Mouse (Mus musculus): Measurements from ENCODE around the gene Rps27a. TPM values are rescaled to one million over a fixed set of nuclear protein-coding genes. Genes with fewer than 3 reads are reported as not detected.

The Rps27a gene
- polyA plus RNA-seq, 1 experiment from 2014 or later = 974 TPM

DNA sequence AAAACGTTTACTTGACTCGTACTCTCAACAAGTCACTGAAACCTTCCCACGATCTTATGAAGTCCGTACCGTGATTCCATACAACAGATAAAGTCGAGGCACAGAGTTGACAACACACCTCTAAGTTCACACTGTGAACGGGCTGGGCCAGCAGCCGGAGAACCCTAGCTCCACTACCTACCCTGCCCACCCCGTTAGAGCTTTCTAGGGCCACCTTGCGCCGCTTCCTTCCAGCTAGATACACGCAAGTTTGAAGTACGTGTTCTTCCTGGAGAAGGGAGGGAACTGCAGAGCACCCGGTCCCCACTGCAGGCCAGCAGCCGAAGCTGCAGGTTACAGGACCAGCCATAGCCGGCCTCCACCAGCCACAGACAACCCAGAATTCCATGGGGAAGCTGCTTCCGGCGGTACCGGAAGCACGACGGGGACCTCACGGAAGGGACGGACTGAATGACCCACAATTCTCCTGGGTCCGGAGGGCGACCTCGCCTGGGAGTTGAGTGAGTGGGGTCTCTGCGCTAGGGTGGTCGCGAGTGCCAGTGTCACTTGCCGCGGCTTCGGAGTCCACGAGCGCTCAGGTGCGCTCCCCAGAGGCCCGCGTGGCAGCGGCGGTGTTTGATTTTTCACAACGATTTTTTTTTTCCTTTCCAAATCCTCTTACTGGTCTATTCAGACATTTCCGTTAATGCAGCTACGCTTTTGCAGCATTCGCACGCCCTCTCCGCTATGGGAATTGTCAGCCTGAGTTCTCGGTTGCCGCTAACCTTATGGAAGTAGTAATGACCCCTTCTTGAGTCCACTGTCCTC, 21.7 kb downstream of the Rps27a start, which contains the start of gene Mtif2:
TSS of gene Mtif2 (plus strand) at position 421 of the 807 bp plus-strand sequence.
- peaks cover 4% of the 10 kb centered on the region; the same call in 1 of the 2 replicates for H3K36me3 ChIP-seq (ENCODE audit: control insufficient read depth, insufficient read depth, low read length)
- ATAC-seq (ENCODE audit: low FRiP score) (peak; percentile 98), DNase-seq (ENCODE audit: low spot score, missing footprints) (peak; percentile 98)
- peak within 1 kb of the TSS; percentile 87 for H3K9ac ChIP-seq (ENCODE audit: low read length)
- H3K9me3 ChIP-seq (ENCODE audit: control insufficient read depth, low read length) = no peaks in the 10 kb centered on the region
- H3K27me3 ChIP-seq (ENCODE audit: control insufficient read depth, insufficient read depth, low read length) = no peaks in the 10 kb centered on the region
- H3K4me2 ChIP-seq = peak within 1 kb of the TSS; percentile 70
- H3K4me3 ChIP-seq (ENCODE audit: low read depth, low read length) = peak within 1 kb of the TSS; percentile 71
- H3K4me1 ChIP-seq (ENCODE audit: control insufficient read depth, insufficient read depth, low read length) = no peaks in the 10 kb centered on the region
- peak within 1 kb of the TSS; percentile 40 for H3K27ac ChIP-seq (ENCODE audit: low read depth, low read length)
- 3% methylated on average over 47 of the region's 47 CpGs for WGBS

DNA sequence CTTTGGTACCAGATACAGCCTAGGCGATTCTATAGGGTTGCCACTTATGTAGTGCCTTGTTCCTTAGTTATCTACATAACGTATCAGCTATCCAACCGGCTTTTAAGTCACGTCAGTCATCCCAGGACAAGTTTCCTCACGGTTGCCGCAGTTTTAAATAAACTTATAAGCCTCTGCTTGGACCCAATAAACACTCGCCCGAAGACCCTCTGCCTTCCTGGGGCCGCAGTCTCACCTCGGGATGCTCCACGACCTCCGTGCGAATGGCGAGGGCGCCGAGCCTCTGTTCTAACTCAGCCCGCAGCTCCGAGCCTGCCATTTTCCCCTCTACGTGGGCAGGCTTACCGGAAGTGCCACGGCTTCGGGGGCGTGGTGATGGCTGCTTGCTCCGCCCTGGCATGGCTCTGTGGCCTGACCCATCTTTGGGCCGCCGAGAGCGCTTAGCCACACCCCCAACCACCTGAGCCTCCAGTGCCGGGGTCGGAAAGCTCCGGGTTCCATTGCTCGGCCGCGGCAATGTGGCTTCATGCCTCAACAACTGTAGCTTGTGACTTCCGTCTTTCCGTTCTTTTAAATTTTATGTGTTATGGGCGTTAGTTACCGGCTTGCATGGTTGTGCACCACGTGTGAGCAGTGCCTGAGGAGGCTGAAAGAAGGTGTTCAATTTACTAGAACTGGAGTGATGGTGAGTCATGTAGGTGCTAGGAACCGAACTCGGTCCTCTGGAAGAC, 33.1 kb downstream of the Rps27a start, which contains the start of gene Prorsd1:
TSS of gene Prorsd1 (minus strand) at position 352 of the 731 bp plus-strand sequence.
- H3K36me3 ChIP-seq (ENCODE audit: control insufficient read depth, insufficient read depth, low read length) = peaks cover 5% of the 10 kb centered on the region; the same call in 1 of the 2 replicates
- no peak within 1 kb of the TSS; the same call in 1 of the 2 replicates for H3K27ac ChIP-seq (ENCODE audit: low read depth, low read length)
- peak within 1 kb of the TSS; percentile 60 for H3K4me3 ChIP-seq (ENCODE audit: low read depth, low read length)
- H3K4me1 ChIP-seq (ENCODE audit: control insufficient read depth, insufficient read depth, low read length) = peaks cover 6% of the 10 kb centered on the region
- no peaks in the 10 kb centered on the region for H3K9me3 ChIP-seq (ENCODE audit: control insufficient read depth, low read length)
- H3K9ac ChIP-seq (ENCODE audit: low read length) = peak within 1 kb of the TSS; percentile 75
- DNase-seq (ENCODE audit: low spot score, missing footprints) = peak; percentile 98
- WGBS = 3% methylated on average over 40 of the region's 40 CpGs
- peak within 1 kb of the TSS; percentile 65 for H3K4me2 ChIP-seq
- peak; percentile 100 for ATAC-seq (ENCODE audit: low FRiP score)
- no peaks in the 10 kb centered on the region for H3K27me3 ChIP-seq (ENCODE audit: control insufficient read depth, insufficient read depth, low read length)

DNA sequence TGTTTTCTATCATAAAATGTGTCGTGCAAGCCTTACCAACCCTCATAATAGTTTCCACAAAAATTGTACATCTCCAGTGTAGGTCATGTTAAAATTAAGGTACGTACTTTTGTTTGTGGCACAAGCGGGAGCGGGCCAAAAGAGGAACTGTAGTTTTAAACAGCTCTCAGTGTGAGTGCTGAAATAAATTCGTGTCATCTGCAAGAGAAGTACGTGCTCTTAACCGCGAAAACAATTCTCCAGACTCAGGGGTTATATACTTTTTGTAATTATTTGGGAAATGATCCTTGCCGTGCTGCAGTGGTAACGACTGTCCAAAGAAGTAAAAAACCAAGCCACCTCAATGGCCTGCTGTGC, 33.6 kb downstream of the Rps27a start:
- Histone ChIP-seq H3K27me3 (ENCODE audit: control insufficient read depth, insufficient read depth, low read length) (no peaks in the 10 kb centered on the region), H3K9ac (ENCODE audit: low read length) (peak overlapping the region; percentile 75), H3K9me3 (ENCODE audit: control insufficient read depth, low read length) (no peaks in the 10 kb centered on the region), H3K36me3 (ENCODE audit: control insufficient read depth, insufficient read depth, low read length) (peaks cover 5% of the 10 kb centered on the region; the same call in 1 of the 2 replicates), H3K4me2 (peak overlapping the region; percentile 65), H3K4me3 (ENCODE audit: low read depth, low read length) (peak overlapping the region; percentile 60), H3K4me1 (ENCODE audit: control insufficient read depth, insufficient read depth, low read length) (peaks cover 6% of the 10 kb centered on the region), H3K27ac (ENCODE audit: low read depth, low read length) (no peak overlapping the region)
- no peak for DNase-seq (ENCODE audit: low spot score, missing footprints)
- ATAC-seq (ENCODE audit: low FRiP score) = no peak
- WGBS = 32% methylated on average over 10 of the region's 10 CpGs

DNA sequence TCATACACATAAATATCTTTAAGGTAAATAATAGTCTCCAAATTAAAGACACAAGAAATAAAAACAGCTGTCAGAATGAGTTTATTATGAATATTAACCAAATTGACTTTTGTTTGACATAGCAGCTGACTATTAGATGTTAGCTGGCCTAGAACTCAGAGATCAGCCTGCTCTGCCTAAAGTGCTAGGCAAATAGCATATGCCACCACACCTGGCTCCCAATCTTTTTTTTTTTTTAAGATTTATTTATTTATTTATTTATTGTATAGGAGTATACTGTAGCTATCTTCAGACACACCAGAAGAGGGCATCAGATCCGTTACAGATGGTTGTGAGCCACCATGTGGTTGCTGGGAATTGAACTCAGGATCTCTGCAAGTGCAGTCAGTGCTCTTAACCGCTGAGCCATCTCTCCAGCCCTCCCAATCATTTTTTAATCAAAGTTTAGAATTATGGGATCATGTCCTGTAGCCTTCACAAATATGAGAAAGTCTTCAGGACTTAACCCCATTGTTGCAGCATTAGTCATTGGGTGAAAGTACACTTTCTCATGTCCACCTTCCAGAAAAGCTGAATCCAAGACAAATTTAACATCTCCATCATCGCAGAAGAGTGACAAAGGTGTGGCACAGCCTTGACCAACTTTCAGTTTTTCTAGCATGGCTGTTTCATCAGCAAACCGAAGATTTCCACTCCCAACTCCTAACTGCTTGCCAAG, 34.9 kb downstream of the Rps27a start:
- no peaks in the 10 kb centered on the region for H3K9me3 ChIP-seq (ENCODE audit: control insufficient read depth, low read length)
- ATAC-seq (ENCODE audit: low FRiP score) = no peak
- no peak overlapping the region for H3K27ac ChIP-seq (ENCODE audit: low read depth, low read length)
- WGBS = 93% methylated on average over 4 of the region's 4 CpGs
- peaks cover 5% of the 10 kb centered on the region; the same call in 1 of the 2 replicates for H3K36me3 ChIP-seq (ENCODE audit: control insufficient read depth, insufficient read depth, low read length)
- H3K4me2 ChIP-seq = no peak overlapping the region
- no peaks in the 10 kb centered on the region for H3K27me3 ChIP-seq (ENCODE audit: control insufficient read depth, insufficient read depth, low read length)
- H3K9ac ChIP-seq (ENCODE audit: low read length) = no peak overlapping the region
- DNase-seq (ENCODE audit: low spot score, missing footprints) = peak; percentile 74
- no peak overlapping the region for H3K4me3 ChIP-seq (ENCODE audit: low read depth, low read length)
- peaks cover 6% of the 10 kb centered on the region for H3K4me1 ChIP-seq (ENCODE audit: control insufficient read depth, insufficient read depth, low read length)

DNA sequence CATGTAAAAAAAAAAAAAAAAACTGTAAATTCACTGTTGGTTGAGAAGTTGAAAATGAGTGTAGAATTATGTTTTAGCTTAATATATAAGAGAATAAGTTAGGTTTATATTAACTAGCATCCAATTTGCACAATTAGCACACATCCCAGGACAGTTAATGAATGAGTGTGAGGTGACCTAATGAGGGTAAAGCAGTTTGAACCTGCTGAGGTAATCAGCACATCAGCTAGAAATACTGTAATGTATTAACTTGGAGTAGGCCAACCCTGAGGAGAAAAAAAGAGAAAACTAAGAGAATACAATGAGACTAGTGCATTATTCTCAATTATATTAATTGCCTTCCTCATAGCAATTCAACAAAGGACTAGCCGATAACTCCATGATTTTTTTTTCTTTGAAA, 38.5 kb downstream of the Rps27a start:
- ATAC-seq (ENCODE audit: low FRiP score) (no peak), DNase-seq (ENCODE audit: low spot score, missing footprints) (no peak)
- Histone ChIP-seq H3K9ac (ENCODE audit: low read length) (no peak overlapping the region), H3K36me3 (ENCODE audit: control insufficient read depth, insufficient read depth, low read length) (peaks cover 5% of the 10 kb centered on the region; the same call in 1 of the 2 replicates), H3K4me2 (no peak overlapping the region), H3K4me1 (ENCODE audit: control insufficient read depth, insufficient read depth, low read length) (peaks cover 5% of the 10 kb centered on the region), H3K27me3 (ENCODE audit: control insufficient read depth, insufficient read depth, low read length) (no peaks in the 10 kb centered on the region), H3K27ac (ENCODE audit: low read depth, low read length) (no peak overlapping the region), H3K4me3 (ENCODE audit: low read depth, low read length) (no peak overlapping the region), H3K9me3 (ENCODE audit: control insufficient read depth, low read length) (no peaks in the 10 kb centered on the region)
- 88% methylated on average over 1 of the region's 1 CpGs for WGBS

DNA sequence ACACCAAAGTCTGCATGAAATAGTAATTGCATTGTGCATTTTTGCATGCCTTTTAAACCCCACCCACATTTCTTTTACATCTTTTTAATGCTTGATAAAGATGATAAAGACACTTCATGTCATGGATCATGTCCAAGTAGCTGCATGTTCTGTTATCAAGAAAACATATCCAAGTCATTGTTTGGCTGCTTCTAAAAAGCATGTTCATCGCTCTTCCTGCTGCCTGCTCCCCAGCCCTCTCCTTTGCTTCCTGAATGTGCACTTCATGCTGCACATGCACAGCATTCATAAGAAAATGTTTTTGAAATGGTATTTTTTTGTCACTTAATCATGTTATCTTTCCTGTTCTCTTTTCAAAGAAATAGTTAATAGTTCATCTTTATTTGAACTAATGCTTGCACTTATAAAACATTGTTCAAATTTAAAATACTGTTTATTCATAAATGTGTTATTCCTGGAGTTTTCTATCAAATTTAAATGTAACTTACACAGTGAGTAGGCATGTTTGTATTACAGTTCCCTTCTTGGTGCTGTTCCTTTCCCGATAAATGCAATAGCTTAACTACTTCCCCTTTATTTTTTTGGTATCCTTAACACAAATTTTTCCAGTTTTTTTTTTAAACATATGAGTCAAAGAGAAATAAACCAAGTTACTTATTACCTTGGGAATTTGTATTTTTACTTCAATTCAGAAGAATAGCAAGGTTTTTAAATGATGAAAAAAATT, 42.8 kb downstream of the Rps27a start:
- H3K36me3 ChIP-seq (ENCODE audit: control insufficient read depth, insufficient read depth, low read length) = peaks cover 2% of the 10 kb centered on the region; the same call in 1 of the 2 replicates
- no peaks in the 10 kb centered on the region for H3K27me3 ChIP-seq (ENCODE audit: control insufficient read depth, insufficient read depth, low read length)
- WGBS = 93% methylated on average over 2 of the region's 2 CpGs
- no peaks in the 10 kb centered on the region for H3K4me1 ChIP-seq (ENCODE audit: control insufficient read depth, insufficient read depth, low read length)
- H3K9ac ChIP-seq (ENCODE audit: low read length) = no peak overlapping the region
- no peak for ATAC-seq (ENCODE audit: low FRiP score)
- no peaks in the 10 kb centered on the region for H3K9me3 ChIP-seq (ENCODE audit: control insufficient read depth, low read length)
- H3K27ac ChIP-seq (ENCODE audit: low read depth, low read length) = no peak overlapping the region
- peak; percentile 41 for DNase-seq (ENCODE audit: low spot score, missing footprints)
- no peak overlapping the region for H3K4me3 ChIP-seq (ENCODE audit: low read depth, low read length)
- H3K4me2 ChIP-seq = no peak overlapping the region

DNA sequence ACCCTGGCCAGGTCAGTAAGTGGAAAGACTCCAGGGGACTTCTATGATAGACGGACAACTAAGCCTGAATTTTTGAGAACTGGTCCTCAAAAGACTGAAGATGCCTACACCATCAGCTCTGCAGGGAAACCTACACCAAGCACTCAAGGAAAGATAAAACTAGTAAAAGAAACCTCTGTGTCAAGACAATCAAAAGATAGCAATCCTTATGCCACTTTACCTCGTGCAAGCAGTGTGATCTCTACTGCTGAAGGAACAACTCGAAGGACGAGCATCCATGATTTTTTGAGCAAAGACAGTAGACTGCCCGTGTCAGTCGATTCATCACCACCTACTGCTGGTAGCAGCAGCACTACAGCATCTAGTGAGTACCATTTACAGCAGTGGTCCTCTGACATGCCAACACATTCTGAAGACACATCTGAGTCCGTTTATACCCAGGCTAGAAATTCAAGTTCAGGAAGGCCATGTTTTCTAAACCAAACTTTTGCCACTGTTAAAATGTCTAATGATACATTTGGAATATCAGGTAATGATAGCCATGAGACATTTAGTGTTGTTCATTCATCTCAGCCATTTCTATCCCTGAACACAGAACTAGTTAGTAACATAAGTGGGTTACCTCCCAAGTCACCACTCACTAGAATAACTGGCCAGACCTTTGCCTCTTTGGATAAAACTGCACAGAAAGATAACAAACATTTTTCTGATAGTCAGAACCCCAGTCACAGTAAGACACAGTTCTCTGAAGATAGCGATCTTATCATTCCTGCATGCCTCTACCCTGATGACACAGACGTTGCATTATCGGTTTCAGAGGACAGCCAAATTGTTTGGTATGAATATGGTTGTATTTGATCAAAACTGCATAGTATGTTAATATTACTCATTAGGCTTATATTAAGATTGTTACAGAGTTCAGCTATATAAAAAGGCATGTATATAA, 43.7 kb downstream of the Rps27a start:
- H3K4me1 ChIP-seq (ENCODE audit: control insufficient read depth, insufficient read depth, low read length) = no peaks in the 10 kb centered on the region
- no peak overlapping the region for H3K27ac ChIP-seq (ENCODE audit: low read depth, low read length)
- H3K4me3 ChIP-seq (ENCODE audit: low read depth, low read length) = no peak overlapping the region
- no peak overlapping the region for H3K4me2 ChIP-seq
- H3K27me3 ChIP-seq (ENCODE audit: control insufficient read depth, insufficient read depth, low read length) = no peaks in the 10 kb centered on the region
- DNase-seq (ENCODE audit: low spot score, missing footprints) = no peak
- H3K9ac ChIP-seq (ENCODE audit: low read length) = no peak overlapping the region
- H3K9me3 ChIP-seq (ENCODE audit: control insufficient read depth, low read length) = no peaks in the 10 kb centered on the region
- WGBS = 93% methylated on average over 10 of the region's 10 CpGs
- peaks cover 6% of the 10 kb centered on the region; the same call in 1 of the 2 replicates for H3K36me3 ChIP-seq (ENCODE audit: control insufficient read depth, insufficient read depth, low read length)
- no peak for ATAC-seq (ENCODE audit: low FRiP score)
